Mouse (Mus musculus): Measurements from ENCODE around the gene Gm6370.
"Not testable (repeated sequence)": the region's sequence is repeated elsewhere in the genome, so short reads cannot be mapped to it uniquely, and the experiment has no call there.

The Gm6370 gene

GRCm38 (mm10) chr5:146491063-146491462, at the start of gene Gm6370:
Gene Gm6370, plus strand, starts transcription at chr5:146491363.
- in situ Hi-C loops (cut with MboI; ENCODE audit: unreplicated experiment in 2 of 2) = loop anchor here in 1 of 2 experiments (25.0 kb wide), 2 partner anchors 1254 to 1479 kb away; partner anchors contain the start of gene Zfp655

- in situ Hi-C loops (cut with MboI; ENCODE audit: unreplicated experiment in 2 of 2) = no loop called here
These were observed 48.4 kb upstream of the Gm6370 start for GRCm38 (mm10) chr5:146442767-146443166.

GRCm38 (mm10) chr5:146446633-146447032, 44.5 kb upstream of the Gm6370 start:
- in situ Hi-C loops (cut with MboI; ENCODE audit: unreplicated experiment in 2 of 2) = no loop called here

- in situ Hi-C loops (cut with MboI; ENCODE audit: unreplicated experiment in 2 of 2) = loop anchor here in 1 of 2 experiments (25.0 kb wide), 1 partner anchor 1739 kb away; no protein-coding TSS in a partner anchor
These were observed 39.4 kb upstream of the Gm6370 start for GRCm38 (mm10) chr5:146451592-146452254.

GRCm38 (mm10) chr5:146453556-146453955, 37.6 kb upstream of the Gm6370 start:
- in situ Hi-C loops (cut with MboI; ENCODE audit: unreplicated experiment in 2 of 2) = loop anchor here in 1 of 2 experiments (25.0 kb wide), 1 partner anchor 1741 kb away; no protein-coding TSS in a partner anchor

- in situ Hi-C loops (cut with MboI; ENCODE audit: unreplicated experiment in 2 of 2) = loop anchor here in 1 of 2 experiments (25.0 kb wide), 1 partner anchor 1749 kb away; no protein-coding TSS in a partner anchor
These were observed 29.6 kb upstream of the Gm6370 start for GRCm38 (mm10) chr5:146461612-146462011.

- in situ Hi-C loops (cut with MboI; ENCODE audit: unreplicated experiment in 2 of 2) = loop anchor here in 1 of 2 experiments (25.0 kb wide), 1 partner anchor 1754 kb away; no protein-coding TSS in a partner anchor
These were observed 24.5 kb upstream of the Gm6370 start for GRCm38 (mm10) chr5:146466663-146467062.

- in situ Hi-C loops (cut with MboI; ENCODE audit: unreplicated experiment in 2 of 2) = loop anchor here in 1 of 2 experiments (25.0 kb wide), 1 partner anchor 1756 kb away; no protein-coding TSS in a partner anchor
These were observed 22.9 kb upstream of the Gm6370 start for GRCm38 (mm10) chr5:146468311-146468710.

- in situ Hi-C loops (cut with MboI; ENCODE audit: unreplicated experiment in 2 of 2) = loop anchor here (5.0 to 25.0 kb wide), 3 partner anchors 136 to 1759 kb away; no protein-coding TSS in a partner anchor
These were observed 20.3 kb upstream of the Gm6370 start for GRCm38 (mm10) chr5:146470821-146471220.

GRCm38 (mm10) chr5:146471311-146471710, 19.9 kb upstream of the Gm6370 start:
- in situ Hi-C loops (cut with MboI; ENCODE audit: unreplicated experiment in 2 of 2) = loop anchor here (5.0 to 25.0 kb wide), 3 partner anchors 137 to 1759 kb away; no protein-coding TSS in a partner anchor

- in situ Hi-C loops (cut with MboI; ENCODE audit: unreplicated experiment in 2 of 2) = loop anchor here (5.0 to 25.0 kb wide), 3 partner anchors 137 to 1760 kb away; no protein-coding TSS in a partner anchor
These were observed 19.3 kb upstream of the Gm6370 start for GRCm38 (mm10) chr5:146471821-146472220.

GRCm38 (mm10) chr5:146479564-146479963, 11.6 kb upstream of the Gm6370 start:
- in situ Hi-C loops (cut with MboI; ENCODE audit: unreplicated experiment in 2 of 2) = loop anchor here in 1 of 2 experiments (5.0 to 25.0 kb wide), 4 partner anchors 145 to 1467 kb away; partner anchors contain the start of genes 1700001J03Rik and Zfp655

GRCm38 (mm10) chr5:146481665-146482064, 9.5 kb upstream of the Gm6370 start, which contains the start of gene Gm6408:
Gene Gm6408, plus strand, starts transcription at chr5:146481965.
- in situ Hi-C loops (cut with MboI; ENCODE audit: unreplicated experiment in 2 of 2) = loop anchor here in 1 of 2 experiments (25.0 kb wide), 2 partner anchors 1244 to 1469 kb away; partner anchors contain the start of gene Zfp655

- in situ Hi-C loops (cut with MboI; ENCODE audit: unreplicated experiment in 2 of 2) = loop anchor here in 1 of 2 experiments (25.0 kb wide), 2 partner anchors 1252 to 1477 kb away; partner anchors contain the start of gene Zfp655
These were observed 2.2 kb upstream of the Gm6370 start for GRCm38 (mm10) chr5:146488959-146489358.

- in situ Hi-C loops (cut with MboI; ENCODE audit: unreplicated experiment in 2 of 2) = not testable (repeated sequence)
These were observed 10.9 kb downstream of the Gm6370 start, which contains the start of gene 4930449I24Rik for GRCm38 (mm10) chr5:146502099-146502498. Gene 4930449I24Rik, plus strand, starts transcription at chr5:146502399.

- in situ Hi-C loops (cut with MboI; ENCODE audit: unreplicated experiment in 2 of 2) = not testable (repeated sequence)
These were observed 22.7 kb downstream of the Gm6370 start, which contains the start of gene Gm3402 for GRCm38 (mm10) chr5:146513823-146514222. Gene Gm3402, plus strand, starts transcription at chr5:146514123.

- in situ Hi-C loops (cut with MboI; ENCODE audit: unreplicated experiment in 2 of 2) = not testable (repeated sequence)
These were observed 34.3 kb downstream of the Gm6370 start, which contains the start of gene Gm3404 for GRCm38 (mm10) chr5:146525501-146525900. Gene Gm3404, plus strand, starts transcription at chr5:146525801.

GRCm38 (mm10) chr5:146537347-146537746, 46.2 kb downstream of the Gm6370 start, which contains the start of gene Gm3409:
Gene Gm3409, plus strand, starts transcription at chr5:146537647.
- in situ Hi-C loops (cut with MboI; ENCODE audit: unreplicated experiment in 2 of 2) = not testable (repeated sequence)
